Mouse (Mus musculus): ENCODE measurements around the gene Prrc2b.

Gene Prrc2b

GRCm38 (mm10) chr2:32162646-32163045, 11.8 kb downstream of the Prrc2b start:
- no peak for DNase-seq

- no peak for DNase-seq
Measured at GRCm38 (mm10) chr2:32163057-32163456, 12.2 kb downstream of the Prrc2b start.

DNA sequence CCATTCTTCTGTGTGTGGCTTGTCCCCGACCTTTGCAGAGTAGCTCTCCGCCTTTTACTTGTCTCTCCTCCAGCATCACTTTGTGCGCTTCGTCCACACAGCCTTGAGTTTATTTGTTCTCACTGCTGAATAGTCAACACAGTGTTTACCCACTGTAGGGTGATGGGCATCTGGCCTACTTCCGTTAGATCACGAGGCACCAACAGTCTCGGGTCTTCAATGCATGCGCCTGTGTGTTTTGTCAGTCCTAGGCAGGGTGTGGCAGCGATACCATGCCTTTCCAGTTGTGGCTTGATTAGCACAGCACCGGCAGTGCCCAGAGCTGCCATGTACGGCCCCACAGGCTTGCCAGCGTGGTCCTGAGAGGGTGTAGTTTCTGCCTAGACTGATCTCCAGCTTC, 13.6 kb downstream of the Prrc2b start:
- DNase-seq, result peak; percentile 32

- DNase-seq, result no peak
Measured at GRCm38 (mm10) chr2:32165040-32165800, 14.3 kb downstream of the Prrc2b start.

- DNase-seq, result no peak
Measured at GRCm38 (mm10) chr2:32166581-32166980, 15.7 kb downstream of the Prrc2b start.

DNA sequence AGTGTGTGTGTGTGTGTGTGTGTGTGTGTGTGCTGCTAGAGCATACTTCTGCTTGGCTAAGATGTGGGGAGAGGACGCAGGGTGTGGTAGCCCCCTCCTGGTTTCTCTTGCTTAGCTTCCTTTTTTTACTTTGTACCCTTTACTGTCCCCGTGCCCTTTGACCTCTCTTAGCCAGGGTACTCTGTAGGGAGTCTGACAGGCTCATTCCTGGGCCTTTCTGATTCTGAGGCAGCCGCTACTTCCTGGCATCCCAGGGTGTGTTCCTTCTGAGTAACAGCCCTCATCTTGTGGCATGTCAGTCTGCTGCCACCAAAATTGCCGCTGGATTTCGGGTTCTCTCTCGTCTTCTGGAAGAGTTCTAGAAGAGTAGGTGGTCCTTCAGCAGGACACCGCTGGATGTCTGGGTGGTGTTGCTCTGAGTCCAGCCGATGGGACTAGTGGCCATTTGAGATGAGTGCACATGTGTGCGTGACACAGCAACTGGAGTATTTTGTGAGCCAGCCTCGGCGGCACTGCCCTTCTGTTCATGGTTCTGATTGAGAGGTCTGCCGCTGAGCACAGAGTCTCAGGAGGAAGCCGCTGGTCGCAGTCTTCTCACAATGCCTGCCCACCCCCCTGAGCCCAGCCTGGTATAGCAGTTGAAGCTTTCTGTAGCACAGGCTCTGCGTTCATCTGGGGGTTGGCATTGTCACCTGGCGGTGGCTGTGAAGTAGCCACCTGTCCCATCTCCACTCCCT, 16.3 kb downstream of the Prrc2b start:
- DNase-seq, result no peak

- DNase-seq, result peak; percentile 87
Measured at GRCm38 (mm10) chr2:32167819-32168218, 16.9 kb downstream of the Prrc2b start.

DNA sequence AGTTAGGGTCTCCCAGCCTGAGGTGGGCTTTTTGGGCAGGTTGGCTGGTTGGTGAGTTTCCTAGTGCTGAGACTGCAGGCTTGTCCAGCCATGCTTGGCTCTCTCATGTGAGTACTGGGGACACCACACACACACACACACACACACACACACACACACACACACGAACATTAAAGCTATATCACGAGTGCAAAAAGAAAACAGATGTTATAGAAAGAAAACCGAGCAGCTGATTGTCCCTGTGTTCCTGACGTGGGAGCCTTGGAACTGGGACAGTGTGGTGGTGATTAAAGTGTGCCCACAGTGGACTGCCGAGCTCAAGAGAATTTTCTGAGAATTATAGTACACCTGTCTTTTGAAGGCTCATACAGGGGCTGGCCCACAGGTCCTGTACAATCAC, 18.4 kb downstream of the Prrc2b start:
- DNase-seq, result no peak

GRCm38 (mm10) chr2:32170010-32170409, 19.1 kb downstream of the Prrc2b start:
- no peak for DNase-seq

- DNase-seq, result no peak
Measured at GRCm38 (mm10) chr2:32171658-32172433, 21.0 kb downstream of the Prrc2b start.

- DNase-seq, result peak; percentile 54
Measured at GRCm38 (mm10) chr2:32174170-32174741, 23.4 kb downstream of the Prrc2b start.

DNA sequence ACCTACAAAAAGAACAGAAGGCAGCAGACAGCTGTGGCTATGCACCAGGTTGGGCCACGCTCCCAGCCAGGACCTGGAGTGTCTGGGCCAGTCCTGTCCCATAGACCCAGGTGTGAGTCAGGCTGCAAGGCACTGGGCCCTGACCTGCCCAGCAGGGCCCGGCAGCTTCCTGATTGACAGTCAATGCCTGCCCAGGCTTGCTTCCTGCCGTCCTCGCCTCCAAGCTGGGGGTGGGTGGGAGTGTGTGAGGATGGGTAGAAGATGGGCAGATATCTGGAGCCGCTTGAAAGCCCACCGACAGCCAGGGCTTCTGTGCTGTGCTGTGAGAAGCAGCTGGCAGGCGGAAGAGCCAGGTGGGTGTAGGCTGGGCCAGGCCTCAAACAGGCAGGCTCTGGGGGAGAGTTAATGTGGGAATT, 24.2 kb downstream of the Prrc2b start:
- DNase-seq, result peak; percentile 86

DNA sequence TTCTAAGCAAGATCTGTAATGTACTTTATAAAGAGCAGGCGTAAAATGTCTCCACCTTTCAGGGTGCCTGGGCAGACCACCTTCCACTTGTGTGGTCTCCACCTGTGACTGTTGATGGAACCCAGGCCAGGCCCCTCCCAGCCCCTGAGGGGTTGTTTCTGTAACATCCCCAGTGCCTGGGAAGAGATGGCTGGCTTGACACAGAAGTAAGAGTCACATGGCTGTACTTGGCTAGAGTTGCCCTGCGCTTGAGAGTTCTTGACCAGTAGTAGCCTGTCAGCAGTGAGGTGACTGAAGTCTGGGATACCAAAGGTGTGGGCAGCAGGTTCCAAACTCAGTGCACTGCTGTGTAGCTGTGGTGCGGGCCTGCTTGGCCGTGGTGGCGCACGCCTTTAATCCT, 24.6 kb downstream of the Prrc2b start:
- DNase-seq, result no peak

DNA sequence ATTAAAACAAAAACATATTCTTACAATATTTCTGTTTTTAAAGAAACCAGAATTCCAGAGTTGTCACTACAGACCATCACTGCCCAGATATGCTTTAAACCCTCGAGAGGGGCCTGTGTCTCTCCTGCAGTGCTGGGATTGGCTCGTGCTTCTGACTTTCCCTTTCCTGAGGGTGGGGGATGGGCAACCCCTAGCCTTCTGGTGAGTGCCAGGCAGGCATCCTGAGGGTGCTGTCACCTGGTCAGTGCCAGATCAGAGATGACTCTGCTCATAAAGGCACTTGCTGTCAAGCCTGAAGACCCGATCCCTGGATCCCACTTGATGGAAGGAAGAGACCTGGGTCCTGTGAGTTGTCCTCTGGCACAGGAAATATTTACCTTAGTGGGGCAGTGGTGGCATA, 26.0 kb downstream of the Prrc2b start:
- no peak for DNase-seq

GRCm38 (mm10) chr2:32177397-32178060, 26.6 kb downstream of the Prrc2b start:
- DNase-seq, result no peak

DNA sequence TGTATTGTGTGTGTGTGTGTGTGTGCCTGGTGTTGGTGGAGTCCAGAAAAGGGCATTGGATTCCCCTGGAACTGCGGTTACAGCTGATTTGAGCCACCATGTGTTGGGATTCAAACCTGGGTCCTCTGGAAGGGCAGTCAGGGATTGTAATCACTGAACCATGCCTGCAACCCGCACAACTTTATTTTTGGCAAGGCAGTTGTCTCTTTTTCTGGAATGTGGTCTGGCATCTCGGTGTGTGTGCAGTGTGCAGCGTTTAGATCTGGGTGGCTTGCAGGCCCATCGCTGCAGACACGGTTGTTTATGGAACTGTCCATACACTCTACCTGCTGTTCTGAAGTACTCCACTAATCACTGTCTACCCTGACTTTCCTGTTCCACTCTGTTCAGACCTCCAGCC, 28.5 kb downstream of the Prrc2b start:
- no peak for DNase-seq

- peak; percentile 26 for DNase-seq
Measured at GRCm38 (mm10) chr2:32180127-32180526, 29.2 kb downstream of the Prrc2b start.

DNA sequence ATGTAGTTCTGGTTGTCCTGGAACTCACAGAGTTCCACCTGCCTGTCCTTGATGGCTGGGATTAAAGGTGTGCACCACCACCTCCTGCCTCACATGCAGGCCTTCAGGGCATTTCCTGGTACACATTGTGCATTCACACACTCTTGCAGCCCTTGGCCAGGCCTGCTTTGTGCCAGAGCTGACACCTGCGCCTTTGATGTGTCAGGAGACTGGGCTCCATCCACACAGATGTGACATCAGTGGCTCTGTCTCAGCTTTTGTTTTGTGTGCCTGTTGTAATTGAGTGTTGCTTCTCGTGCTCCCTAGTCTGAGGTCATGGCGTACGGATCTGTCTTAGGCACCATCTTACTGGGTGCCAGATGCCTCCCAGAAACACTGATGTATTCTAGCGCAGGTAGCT, 30.5 kb downstream of the Prrc2b start:
- no peak for DNase-seq

DNA sequence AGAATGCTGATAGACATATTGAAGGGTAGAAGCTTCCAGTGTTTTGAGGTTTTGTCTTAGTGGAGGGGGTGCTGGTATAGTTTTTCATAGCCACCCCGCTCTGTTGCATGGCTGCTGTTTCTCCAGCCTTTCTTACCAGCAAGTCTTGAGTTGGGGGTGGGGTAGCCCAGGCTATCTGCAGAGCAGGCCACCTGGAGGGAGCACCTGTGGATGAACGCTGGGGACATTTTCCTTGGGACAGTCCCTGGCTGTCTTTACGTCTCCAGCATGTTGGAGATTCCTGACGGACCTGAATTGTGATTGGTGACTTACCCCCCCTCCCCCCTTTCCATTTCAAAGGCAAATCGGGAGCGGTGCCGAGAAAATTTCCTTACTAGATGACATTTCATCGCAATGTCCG, 31.2 kb downstream of the Prrc2b start:
- no peak for DNase-seq

GRCm38 (mm10) chr2:32182676-32183296, 31.9 kb downstream of the Prrc2b start:
- DNase-seq, result peak; percentile 60

DNA sequence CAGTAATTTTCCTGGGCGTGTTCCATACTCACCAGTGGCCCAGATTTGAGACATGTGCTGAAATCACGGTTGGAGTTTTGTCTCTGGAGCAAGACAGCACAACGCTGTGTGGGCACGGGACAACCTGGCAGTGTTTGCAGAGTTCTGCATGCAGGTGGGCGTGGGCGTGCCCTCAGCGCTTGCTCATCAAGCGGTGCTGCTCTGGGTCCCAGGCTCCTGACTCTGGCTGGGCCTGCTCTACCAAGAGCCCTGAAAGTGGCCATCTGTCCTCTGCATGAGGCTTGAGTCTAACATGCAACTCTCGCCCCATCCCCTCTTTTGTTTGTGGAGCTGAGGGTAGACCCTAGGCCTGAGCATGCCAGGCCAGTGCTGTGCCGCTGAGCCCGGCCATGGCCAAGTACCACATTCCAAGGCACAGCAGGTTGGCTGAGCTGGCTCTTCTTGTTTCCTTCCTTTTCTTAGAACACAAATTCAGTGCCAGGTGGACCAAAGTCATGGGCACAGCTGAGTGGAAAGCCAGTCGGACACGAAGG, 36.2 kb downstream of the Prrc2b start:
- DNase-seq, result peak; percentile 85

- peak; percentile 30 for DNase-seq
Measured at GRCm38 (mm10) chr2:32187649-32188048, 36.8 kb downstream of the Prrc2b start.

Data from layer of hippocampus, adult 9-11 months (tissue).